Mouse (Mus musculus) cerebellum, adult 11-12 months (tissue): ENCODE results near the gene Ccser1.
A peak's percentile ranks its signal among the peaks of the same experiment; 100 is the strongest.

Source experiments
- DNase-seq: peaks from one replicate; pipeline ENCODE4 v3.0.0; 2022

The Ccser1 gene

DNA sequence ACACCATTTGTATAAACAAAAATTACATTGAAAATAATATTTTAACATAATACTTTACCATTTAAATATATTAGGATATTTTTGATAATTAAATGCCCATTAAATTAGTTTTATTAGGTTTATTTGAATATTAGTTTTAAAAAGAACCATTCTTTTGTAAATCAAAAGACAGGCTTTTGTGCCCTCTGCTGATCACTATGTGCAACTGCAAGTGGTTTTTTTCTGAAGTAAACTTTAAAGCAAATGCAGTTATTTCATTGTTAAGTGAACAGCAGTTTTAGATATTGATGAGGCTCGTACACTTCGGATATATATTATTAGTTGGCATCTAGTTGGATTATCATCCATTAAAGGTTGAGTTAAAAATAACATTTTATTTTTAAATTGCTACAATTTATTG lies 121.5 kb downstream of the Ccser1 start:
- DNase-seq: no peak

DNA sequence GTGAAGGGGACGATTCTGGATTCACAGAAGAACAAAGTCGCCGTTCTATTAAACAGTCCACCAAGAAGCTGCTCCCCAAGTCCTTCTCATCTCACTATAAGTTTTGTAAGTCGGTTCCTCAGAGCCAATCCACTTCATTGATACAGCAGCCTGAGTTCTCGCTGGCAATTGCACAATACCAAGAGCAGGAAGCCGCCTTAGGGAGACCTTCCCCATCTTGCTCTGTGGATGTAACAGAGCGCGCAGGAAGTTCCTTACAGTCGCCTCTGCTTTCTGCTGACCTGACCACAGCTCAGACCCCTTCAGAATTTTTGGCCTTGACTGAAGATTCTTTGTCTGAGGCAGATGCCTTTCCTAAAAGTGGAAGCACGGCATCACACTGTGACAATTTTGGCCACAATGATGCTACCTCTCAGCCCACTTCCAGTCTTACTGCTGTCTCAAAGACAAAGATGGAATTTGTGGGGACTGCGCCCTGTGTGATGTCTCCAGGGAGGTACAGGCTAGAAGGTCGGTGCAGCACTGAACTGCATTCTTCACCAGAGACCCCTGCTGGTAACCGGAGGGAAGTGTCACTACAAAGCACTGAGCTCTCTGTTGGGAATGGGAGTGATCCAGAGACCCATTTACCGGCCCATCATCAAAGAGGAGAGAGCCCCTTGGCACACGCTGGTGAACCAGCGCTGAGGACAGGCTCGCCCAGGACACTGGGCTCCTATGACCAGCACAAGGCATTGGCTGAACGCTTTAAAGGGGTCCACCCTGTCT lies 131.4 kb downstream of the Ccser1 start:
- no peak for DNase-seq

DNA sequence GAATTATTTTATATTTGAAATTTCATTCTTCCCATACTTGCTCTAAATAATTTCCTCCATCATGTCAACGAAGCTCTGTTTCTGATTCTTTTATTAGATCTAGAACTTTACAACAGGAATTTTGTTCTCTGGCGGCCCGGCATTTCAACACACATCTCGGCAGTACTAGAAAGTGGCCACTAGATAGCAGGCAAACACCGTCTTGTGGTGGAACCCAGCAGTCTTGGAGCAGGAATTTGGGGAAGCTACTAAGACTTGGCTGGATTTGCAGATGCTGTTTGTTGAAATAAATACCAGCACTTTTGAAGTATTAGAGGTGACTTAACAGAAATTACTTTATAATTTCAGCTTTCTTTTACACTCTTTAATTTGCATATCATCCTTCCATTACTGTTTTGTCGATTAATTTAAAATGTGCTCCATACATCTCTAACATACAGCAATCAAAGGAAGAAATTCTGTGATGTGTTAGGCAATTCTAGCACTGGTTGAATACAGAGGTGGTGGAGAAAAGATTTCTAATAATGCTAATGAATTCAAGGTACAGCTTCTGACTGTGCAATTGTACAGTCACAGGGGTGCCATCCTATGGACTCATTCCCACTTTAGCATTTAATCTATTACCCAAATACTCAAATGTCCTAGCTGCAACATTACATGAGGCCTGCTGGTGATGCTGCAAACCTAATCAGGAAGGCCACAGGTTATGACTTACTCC lies 135.9 kb downstream of the Ccser1 start:
- DNase-seq: peak; percentile 18

DNA sequence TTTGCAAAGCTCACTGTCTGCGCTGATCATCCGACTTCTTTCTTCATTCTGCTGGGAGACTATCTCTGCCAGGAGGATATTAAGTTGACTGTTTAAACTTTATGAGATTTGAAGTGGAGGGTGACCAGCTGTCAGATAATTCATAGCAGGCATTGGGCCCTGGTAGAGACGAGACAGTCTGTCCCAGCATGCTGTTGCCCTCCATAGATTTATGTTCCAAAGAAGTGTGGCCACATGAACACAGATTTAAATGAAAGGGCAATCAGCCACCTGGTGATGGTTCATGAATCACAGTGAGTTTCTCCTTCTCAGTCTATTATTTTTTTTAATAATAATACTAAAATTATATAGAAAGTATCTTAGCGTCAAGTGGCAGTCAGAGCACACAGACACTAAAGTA lies 140.7 kb downstream of the Ccser1 start:
- DNase-seq: no peak

DNA sequence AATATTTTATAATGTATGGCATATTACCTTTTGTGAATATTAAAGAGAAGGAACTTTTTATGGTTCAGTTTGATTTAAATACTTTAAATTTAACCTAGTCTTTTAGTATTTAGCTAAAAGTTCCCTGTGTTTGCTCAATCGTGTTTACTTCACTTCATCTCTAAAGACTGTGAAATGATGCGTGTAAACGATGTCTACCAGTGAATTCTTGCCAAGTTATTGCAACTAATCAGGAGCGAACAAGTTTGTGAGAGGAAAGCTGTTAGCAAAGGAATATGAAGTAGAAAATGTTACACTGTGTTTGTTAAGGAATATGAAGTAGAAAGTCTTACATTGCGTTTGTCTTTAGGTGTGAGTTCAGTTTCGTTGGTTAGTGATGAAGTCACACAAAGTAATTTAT lies 142.2 kb downstream of the Ccser1 start:
- no peak for DNase-seq

DNA sequence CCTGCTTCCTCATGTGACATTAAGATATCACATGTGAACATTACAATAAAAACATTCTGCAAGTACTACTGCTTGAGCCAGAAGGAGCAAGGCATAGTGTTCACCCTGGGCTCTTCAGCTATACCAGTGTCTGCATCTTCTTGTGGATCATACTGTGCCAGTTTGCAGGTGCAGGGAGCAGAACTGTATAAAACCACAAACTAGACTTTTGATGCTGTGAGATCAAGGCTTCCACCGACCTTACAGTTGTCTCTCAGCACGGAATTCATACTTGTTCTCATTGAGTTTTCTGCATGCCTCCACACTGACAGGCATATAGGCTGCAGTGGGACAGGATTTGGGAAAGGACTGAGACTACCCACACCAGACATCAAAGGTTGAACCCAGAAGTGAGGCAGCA lies 146.0 kb downstream of the Ccser1 start:
- no peak for DNase-seq

DNA sequence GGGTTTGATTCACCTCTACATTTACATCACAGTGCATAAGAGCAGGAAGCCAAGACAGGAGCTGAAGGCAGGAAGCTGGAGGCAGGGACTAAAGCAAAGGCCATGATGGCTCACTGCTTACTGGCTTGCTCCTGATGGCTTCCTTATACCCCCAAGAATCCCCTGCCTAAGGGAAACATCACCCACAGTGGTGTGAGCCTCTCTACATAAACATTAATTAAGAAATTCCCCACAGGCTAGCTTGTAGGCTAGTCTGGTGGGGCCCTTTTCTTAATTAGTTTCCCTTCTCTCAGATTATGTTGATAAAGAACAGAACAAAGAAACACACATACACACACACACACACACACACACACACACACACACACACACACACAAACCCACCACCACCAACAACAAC lies 148.9 kb downstream of the Ccser1 start:
- no peak for DNase-seq

DNA sequence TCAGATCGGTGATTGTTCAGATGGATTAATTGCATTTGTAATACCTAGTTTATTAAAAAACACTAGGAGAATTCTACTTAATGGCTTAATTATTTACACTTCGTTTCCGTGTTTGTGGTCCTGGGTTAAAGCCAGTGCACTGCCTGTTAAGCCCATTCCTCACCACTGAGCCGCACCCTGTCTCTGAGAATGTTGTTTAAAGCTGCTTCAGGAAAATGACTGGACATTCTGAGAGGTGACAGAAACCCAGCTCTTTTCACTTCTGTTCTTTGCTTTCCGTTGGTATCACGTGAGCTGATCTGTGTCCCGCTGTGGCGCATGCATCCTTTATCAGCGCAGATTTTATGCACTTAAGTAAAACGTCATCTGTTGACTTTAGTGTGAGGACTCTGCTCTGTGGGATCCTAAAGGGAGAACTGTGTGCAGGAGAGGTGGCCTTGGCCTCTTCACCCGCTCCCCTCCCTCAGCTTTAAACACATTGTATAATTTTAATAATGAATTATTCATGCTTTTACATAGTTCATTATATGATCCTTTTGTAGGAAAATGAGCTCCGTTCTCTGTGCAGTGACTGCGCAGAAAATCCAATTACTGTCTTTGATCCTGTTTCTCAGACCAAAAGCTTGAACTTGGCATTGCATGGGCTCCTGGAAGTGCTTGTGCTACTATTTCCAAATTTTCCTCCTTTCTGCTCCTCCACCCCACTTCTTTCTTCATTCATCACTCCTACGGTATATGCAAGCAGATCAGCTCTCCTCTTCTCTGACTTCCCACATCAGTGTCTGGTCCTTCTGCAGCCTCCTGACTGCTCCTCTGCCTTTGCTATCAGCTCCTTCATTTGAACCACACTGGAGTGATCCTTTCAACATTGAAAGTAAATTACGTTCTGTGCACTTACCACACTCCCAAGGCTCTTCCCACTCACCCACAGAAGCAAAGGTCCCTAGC lies 149.7 kb downstream of the Ccser1 start:
- no peak for DNase-seq

DNA sequence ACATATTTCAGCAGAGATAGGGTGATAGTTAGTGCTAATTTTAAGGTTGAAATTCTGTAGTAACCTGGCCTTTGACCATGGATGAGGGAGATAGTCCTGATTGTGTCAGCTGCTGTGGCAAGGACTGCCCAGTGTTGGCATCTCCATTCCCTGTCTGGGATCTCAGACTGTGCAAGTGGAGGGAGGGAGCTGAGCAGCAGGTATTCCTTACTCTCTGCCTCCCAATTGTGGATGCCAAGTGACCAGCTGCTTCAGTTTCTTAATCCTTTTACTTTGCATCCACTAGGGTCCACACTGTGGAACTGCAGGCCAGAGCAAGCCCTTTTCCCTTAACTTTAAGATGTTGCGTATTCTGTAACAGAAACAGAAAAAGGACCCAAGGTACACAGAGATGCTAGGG lies 154.3 kb downstream of the Ccser1 start:
- no peak for DNase-seq

DNA sequence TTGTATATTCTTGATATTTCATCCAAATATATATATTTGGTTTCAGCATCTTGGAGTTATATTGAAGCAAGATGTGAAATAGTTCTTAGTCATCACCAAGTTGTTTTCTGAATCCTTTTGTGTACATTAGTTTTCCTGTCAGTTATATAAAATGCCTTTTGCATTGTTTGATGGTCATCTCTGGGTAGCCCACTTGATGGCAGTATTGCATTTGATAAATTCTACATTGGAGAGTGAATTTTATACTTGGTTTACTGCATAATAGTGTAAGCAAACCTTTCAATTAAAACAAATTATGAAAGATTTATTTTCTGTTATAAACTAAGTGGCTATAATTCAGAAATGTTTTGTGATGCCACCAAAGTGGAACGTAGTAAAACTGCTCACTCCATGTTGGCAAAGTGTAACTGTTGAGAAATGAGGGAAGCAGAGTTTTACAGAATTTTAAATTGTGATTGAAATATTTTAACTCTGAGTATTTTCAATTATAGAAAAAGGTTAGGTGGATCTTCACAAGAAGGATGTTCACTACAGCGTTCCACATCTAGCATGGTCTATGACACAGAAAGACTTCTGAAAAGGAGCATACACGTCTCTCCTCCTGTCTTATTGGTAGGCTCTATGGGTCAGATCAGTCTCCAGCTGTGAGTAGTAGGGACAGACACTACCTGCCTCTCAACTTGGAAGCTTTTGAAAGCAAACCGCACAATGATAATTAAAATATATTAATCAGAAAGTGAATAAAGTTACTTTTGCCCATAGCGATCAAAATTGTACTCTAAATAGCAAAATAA lies 167.1 kb downstream of the Ccser1 start:
- no peak for DNase-seq

DNA sequence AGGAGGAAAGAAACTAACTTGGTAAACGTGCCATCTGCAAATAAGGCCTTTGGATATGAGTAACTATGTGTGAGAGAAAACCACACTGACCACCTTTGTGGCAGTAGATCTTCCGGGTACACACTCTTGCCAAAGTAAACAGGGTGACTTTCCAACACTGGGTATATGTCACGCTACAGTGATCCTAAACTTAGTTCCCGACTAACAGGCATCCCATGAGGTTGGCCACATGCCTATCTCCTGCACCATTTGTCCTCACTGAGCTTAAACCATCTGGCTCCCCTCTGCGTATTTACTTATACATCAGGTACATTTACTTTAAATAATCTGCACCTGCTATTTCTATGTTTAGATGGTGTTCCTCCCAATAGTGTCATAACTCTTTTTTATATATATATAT lies 183.6 kb downstream of the Ccser1 start:
- DNase-seq: peak; percentile 48

DNA sequence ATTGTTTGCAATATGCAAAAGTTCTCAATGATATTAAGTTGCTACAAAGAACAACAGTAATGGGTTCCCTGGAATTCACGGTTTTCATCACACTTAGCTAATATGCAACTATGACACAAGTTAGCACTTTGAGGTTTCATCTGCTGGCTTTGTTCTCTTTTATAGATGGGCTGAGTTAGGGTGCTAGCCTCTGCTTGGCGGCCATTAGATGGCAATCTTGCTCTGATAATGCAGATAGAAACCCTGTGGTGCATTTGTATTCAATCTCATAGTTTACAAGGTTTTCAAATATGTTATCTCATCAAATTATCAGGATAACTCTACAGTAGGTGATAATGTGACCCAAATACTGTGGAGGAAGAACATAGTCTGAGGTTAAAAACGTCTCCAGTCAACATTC lies 202.4 kb downstream of the Ccser1 start:
- DNase-seq: no peak

DNA sequence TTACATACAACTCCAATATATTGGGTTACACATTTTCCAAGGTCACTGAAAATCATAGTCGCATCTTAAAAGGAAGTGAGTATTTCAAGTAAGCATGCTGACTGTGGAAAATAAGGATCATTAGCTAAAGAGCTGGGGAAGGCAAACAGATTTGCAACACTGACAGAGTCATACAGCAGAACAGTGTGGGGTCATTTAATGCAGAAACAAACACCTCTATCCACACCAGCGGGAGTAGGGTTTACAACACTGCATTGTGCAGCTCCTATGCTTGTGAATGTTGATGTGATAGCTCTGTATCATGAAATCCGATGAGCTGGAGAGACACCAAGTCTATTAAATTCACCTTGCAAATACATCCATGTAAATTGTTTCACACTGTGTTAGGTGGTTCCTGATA lies 202.9 kb downstream of the Ccser1 start:
- DNase-seq: no peak

DNA sequence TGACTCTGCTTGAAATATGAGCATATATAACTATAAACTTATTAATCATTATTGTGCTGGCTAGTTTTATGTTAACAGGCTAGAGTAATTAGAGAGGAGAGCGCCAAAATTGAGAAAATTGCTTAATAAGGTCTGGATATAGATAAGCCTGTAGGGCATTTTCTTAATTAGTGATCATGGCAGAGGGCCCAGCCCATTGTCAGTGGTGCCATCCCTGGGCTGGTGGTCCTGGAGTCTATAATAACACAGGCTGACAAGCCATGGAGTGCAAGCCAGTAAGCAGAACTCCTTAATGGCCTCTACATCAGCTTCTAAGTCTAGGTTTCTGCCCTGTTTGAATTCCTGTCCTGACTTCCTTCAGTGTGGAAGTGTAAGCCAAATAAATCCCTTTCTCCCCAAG lies 206.9 kb downstream of the Ccser1 start:
- no peak for DNase-seq

DNA sequence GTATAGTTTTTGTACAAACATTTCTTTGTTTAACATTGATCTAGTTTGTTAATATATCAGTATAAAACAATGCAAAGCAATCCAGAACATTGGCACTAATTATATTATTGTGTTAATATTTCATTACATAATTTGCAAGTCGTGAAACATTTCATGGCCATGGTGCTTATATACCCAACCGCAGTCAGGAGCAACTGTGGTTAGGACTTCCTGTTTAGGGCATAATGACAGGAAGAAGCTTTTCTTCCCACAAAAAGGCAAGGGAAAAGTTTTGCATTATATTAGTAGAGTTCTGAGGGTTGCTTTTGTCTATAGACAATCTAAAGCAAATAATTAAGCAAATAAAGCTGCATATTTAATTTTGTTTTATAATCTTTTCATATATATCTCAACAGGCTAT lies 247.4 kb downstream of the Ccser1 start:
- DNase-seq: no peak

DNA sequence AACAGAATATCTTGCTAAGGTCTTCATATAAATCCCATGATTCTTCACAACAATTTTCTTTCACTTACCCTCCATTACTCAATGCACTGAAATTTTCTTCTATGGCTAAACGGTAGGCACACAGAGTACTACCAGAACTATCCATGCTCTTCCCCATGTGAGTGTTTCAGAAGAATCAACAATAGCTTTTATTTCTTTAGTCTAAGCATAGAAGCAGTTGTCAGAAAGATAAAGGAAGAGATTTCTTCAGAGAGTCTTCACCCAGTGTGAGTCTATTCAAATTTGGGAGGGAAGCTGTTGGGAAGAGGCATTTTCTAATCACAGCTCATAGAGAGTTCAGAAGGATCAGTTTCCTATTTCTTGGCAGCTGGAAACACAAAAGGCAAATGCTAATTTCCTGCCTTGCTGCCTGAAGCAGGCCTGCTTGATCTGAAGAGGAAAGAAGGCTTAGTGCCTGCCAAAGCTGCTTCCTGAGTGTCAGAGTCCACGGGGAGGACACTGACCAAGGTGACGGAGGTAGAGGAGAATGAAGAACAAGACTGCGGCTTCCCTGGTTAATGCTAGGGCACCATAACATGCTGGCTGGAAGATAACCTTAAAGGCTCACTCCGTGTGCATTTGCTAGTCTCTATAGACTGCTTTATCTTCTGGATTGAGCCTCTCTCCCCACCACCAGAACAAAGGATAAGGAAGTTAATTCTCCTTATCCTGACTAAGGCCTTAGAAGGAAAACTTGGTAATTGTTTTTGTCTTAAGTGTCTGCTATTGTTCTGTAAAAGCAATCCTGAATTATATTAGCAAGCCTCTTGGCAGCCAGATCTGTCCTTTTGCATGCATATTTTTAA lies 251.0 kb downstream of the Ccser1 start:
- DNase-seq: peak; percentile 11

DNA sequence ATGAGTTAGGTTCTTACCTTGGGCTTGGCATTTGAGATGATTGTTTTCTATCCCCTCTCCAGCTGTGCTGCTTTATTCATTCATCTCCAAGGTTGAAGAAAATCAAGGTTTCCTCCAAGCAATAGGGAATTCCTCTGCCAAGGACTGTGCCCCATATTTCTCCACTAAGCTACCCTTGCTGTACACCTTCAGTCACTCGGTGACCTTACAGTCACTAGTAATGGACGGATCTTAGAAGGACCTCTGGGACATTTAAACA lies 251.5 kb downstream of the Ccser1 start:
- DNase-seq: no peak

DNA sequence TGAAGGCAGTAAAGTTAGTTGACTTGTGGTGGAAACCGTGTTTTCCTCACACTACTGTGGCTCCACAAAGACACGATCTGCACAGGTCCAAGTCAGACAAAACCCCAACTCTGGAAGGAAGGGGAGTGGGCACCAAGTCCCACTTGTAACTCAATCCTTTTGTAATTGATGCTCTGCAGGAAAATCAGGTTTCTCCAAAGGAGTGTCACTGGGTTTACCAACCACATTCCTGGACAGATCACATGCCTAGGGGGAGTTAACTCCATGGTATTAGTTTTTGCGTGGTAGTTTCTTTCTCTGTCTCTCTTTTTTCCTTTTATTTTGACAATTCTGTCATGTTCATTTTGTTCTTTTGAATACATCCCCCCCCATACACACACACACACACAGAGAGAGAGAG lies 252.0 kb downstream of the Ccser1 start:
- no peak for DNase-seq

DNA sequence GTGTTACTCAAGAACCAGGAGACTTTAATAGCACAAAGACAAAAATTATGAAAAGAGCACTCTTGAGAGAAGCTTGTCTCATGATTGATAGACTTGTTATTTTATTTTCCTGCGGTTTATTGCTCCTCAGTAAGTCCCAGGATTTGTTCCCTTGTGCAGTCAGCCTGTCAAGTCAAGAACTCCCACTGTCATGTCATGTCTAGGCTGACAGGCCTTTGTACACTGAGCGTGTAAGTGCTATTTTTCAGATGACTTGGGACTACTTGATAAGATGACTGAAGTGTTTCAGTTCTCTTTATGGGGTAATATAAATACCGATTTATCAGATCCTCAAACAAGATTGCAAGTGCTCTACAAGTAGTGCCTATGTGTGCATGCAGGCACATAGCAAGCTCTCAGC lies 252.6 kb downstream of the Ccser1 start:
- no peak for DNase-seq

DNA sequence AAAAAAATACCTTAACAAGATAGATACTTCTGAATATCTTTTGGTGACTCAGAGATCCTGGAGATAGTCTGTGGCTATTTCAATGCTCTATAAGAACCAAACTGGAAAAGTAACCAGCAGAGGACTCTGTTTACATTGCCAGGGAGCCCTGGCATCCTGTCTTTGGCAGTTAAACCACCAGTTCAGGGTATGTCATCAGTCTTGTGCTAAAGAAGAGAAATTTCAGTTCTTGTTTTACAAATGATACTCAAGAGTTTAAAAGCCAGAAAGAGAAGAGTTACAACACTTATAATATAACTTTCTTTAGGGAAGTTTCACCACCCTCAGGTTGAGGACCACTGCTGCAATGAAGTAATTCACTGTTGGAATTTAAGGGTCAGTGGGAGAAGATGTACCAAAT lies 258.0 kb downstream of the Ccser1 start:
- DNase-seq: no peak

DNA sequence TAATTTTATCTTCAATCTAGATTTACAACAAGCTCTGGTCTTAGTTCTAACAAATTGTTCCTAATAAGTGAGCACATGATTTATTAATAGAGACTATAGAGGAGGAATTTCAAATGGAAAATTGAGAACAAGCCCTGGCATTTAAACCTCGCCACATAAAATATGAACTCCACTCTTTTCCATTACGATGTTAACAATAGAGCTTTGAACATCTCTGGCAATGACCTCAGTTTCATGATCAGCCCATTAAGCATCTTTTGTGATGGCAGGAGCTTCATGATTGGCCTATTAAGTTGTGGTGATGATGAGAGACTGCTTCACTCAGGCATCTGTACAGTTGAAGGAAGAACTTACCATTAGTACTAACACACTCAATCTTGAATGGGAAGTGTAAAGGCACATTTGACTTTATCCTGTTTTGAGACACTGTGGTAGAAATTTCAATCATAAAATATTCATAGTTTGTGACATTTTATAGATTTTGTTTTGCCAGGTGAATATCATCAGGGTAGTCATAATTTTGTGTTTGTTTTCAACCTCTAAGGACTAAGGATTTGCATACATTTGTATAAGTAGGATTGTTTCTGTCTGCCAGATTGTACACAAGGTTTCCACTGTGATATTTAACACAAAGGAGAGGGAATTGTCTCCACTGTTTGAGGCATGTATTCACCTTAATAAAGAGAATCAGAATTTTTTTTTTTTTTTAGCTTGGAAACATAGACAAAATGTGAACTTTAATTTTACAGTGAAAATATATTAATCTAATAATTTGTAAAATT lies 291.4 kb downstream of the Ccser1 start:
- DNase-seq: no peak
